Mouse (Mus musculus) small intestine, adult 2 months (tissue): Measurements from ENCODE around the gene Kcnj14.

Experiments used
- CTCF ChIP-seq: fragments of 200-500 bp; IDR thresholded peaks from 2 replicates; pipeline ENCODE4 v1.5.1; 2012; ENCODE audit warnings: low read depth, mild to moderate bottlenecking, control low read depth, inconsistent platforms, low read length, moderate library complexity, mixed read lengths; ENCODE audit not compliant: insufficient replicate concordance, insufficient read length; ENCODE audit errors: extremely low read depth
- POLR2A ChIP-seq: fragments of 200-500 bp; IDR thresholded peaks from 2 replicates; pipeline ENCODE4 v1.6.1; 2012; ENCODE audit warnings: low read depth, mild to moderate bottlenecking, control low read depth, inconsistent platforms, low read length, moderate library complexity

DNA sequence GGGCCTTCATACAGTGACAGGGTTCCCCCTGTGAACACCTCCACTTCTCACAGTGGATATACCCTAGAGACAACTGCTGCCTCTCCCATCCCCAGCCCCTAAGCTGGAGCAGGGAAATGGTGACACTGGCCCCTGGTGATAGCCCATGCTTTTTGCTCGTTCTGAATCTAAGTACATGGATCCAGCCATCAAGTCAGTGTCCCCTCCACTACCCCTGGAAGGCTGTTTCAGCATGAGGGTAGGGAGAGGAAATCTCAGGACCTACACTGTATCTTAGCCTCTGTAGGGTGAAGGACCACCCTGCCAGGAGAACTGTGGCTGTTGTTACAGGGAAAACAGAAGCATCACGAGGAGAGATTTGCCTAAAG is 8.6 kb downstream of the Kcnj14 start:
- TF ChIP-seq CTCF = no peak
- no peak for TF ChIP-seq POLR2A
